Mouse (Mus musculus) thymus, postnatal 36 days (tissue): ENCODE measurements around the gene Stradb.
"Not testable (repeated sequence)": the region's sequence is repeated elsewhere in the genome, so short reads cannot be mapped to it uniquely, and the experiment has no call there.

Source experiments
- DNase-seq, 2 experiments: peaks; one replicate each; pipeline ENCODE4 v3.0.0; 2022; ENCODE audit warnings: mixed read lengths in 2 of 2

Stradb gene

DNA sequence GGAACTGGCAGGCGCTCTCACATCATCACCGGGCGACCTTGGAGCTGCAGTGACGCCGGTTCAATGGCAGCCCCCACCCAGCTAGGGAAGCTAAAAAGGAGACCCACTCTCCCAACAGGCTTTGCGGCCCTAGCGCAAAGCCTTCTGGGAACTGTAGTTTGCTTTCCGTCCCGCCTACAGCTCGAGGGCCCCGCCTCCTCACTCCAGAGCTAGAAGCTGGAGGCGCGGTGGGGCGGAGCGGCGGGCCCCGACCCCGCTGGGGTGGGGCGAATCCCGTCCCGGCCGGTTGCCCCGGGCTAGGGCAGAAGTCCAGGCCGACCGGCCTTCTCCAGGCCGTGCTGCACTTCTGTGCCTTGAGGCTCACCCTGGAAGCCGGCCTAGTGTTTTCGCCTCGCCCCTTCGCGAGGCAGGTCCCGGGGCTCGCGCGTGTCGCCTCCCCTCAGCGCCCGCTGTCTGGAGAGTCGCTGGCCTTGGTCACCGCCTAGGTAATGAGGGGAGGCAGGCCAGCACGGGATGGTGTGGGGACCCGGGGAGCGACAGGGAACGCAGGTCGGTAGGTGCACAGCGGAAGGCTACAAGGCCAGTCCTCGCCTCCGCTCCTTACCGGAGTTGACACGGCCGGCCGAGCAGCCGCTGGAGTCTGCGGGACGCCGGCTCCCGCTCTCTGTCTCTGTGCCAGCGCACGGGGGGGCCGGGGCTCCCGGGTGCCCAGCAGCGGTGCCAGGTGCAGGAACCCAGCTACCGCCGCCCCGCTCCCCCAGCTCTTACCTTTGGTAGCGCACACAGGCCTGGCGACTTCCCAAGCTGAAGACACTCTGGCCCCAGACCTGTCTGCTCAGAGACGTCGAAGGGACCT lies at the start of gene Stradb, which contains the start of gene Trak2:
Gene Stradb (plus strand): TSS at position 157 of the 856 bp plus-strand sequence.
Gene Trak2 (minus strand): TSS at position 65 of the 856 bp plus-strand sequence.
- peak; percentile 94 to 98 for DNase-seq

DNA sequence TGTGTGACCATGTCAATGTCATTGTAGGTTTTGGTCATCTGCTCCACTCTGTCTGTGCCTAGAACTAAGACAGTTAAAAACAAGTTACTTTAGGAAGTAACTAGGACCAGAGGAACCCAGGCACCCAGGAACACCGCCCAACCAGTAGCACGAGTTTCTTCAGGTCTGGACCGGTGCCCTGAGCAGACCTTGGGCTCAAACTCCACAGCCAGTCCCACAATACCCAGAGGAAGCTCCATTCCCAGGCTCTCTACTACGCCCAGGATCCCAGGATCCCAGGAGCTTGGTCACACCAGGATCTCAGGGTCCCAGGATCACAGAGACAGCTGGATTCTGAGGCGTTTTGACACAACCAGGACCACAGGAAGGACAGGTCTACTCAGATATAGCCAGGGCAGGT lies 46.7 kb upstream of the Stradb start:
- no peak for DNase-seq

DNA sequence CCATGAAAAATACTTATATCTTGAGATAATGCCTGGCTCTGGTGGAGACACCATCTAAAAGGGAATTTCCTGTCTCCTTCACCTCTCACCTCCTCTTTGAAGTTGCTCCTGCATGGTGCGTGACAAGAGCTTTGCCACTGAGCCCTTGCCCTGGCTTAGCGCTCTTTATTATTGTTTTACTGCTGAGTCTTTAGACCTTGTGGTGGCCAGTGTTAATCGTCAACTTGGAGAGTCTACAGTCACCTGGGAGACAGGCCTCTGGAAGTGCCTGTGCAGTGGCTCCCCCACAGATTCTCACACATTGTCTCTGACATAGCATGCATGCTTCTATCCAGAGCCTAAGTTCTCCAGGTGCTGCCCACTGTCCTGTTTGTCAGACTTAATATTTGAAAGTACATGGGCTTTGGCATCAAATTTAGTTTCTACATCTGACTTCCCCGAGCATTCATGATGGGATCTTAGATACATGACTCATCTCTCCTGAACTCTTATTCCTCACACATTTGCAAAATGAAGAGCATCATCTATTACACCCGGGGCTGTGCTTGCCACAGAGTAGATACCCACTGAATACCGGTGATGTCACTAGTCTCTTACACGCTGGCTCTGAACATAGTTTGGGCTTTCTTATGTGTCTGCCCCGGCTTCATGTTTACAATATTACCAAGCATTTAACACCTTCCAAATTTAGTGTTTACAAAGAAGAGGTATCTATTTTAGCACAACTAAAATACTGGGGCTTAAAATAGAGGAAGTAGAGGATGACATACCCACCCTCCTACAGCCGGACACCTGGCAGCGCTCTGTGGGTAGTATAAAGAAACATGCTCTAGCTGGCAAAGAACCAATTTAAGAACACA lies 36.3 kb upstream of the Stradb start:
- no peak for DNase-seq

DNA sequence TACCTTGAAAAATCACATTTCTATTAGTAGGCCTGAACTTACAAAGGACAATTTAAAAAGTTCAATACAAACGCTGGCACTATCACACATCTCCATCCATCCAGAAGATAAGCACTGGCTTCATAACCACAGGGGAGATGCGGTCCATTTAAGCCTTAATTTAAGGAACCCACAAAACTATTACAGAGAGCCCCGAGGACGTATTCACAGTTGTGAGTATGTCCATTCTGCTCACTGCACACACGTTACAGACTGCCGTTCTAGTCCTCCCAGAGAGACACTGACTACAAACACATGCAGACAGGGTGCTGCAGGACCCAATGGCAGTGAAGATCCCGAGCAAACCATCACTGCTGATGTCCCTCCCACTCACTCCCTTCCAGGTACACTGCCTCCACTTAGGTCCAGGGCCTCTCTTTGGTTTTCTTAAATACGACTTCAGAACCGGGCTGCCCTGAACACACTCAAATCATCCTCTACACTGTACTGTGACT lies 35.7 kb upstream of the Stradb start:
- DNase-seq, result no peak

DNA sequence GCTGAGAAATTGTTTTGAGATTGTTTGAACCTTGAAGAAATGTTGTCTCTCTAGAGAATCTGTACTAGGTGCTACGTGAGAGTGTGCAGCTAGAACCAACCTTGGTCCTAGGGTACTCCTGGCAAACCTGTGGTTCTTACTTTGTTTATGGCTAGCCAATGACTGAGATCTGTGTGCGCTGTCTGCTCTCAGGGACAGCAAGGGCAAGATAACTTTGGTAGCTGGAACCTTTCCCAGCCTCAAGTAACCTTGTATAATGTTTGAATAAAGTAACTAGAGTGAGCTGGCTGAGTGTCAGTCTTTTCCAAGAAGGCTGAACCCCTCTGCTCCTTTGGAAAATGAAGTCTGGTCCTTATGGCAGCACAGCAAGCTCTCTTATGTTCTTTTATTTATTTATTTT lies 27.8 kb upstream of the Stradb start:
- DNase-seq, result no peak

DNA sequence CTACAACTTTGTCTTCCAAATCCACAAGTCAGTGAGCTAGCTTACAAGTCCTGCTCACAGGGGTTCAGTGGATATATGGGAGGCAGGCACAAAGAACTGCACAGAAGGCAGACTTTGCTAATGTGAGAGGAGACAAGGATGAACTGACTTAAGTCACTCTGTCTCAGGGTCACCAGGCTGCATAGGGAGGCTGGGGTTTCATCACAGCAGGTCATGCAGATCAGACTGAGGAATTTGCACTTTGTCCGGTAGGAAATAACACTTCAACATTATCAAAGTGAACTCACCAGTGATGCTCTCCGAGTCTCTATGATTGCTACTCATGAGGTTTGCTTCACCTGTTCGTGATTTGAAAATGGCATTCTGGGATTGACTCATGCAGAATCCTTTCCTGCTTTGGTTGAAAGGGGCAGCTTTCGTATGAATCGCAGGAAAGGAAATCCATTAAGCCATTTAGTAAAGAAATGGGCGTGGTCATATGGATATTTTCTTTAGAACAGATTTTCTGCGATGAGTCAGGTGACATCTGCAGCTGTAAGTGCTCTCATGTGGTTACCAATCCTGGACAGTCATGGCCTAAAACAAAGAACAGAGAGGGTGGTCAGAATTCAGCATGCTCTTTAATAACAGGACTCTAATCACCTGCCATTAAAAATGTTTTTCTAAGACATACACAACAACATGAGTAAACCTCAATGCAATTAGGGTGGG lies 27.2 kb upstream of the Stradb start:
- DNase-seq, result no peak

DNA sequence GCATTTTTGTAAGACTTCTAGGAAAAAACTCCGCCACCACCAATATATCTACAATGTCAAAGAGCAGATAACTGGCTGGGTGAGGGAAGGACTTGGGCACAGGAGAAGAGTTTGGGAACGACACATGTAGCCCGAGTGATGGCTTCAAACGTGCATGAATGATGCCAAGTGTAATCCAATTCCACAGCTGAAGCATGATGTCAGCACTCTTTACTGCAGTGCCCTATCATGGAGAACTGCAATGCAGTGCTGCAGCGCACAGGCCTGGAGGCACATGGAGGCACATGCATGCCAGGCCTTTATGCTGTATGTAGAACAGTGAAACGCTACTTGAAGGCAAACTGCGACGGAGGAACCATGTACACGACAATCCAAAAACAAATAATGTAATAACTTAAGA lies 26.6 kb upstream of the Stradb start:
- no peak for DNase-seq

DNA sequence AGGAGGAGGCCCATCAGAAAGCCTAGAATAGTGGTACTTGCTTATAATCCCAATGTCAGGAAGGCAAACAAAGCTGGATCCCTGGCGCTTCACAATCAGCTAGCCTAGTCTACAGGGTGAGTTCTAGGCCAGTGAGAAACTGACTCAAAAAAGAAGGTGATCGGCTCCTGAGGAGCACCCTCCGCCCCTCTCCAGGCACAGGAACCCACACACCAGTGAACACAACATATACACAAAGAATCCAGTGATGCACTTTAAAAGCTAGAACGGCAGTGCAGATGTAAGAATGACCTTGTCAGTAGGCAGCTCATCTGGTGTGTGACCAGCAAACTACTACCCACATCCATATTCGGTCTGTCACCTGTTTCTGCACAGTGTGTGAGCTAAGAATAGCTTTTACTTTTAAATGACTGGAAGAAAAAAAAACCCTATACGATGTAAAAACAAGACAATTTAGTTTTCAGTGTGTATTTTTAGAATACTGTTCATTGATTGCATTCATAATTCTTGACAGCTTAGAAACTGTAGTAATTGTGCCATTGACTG lies 23.7 kb upstream of the Stradb start:
- DNase-seq, result no peak

DNA sequence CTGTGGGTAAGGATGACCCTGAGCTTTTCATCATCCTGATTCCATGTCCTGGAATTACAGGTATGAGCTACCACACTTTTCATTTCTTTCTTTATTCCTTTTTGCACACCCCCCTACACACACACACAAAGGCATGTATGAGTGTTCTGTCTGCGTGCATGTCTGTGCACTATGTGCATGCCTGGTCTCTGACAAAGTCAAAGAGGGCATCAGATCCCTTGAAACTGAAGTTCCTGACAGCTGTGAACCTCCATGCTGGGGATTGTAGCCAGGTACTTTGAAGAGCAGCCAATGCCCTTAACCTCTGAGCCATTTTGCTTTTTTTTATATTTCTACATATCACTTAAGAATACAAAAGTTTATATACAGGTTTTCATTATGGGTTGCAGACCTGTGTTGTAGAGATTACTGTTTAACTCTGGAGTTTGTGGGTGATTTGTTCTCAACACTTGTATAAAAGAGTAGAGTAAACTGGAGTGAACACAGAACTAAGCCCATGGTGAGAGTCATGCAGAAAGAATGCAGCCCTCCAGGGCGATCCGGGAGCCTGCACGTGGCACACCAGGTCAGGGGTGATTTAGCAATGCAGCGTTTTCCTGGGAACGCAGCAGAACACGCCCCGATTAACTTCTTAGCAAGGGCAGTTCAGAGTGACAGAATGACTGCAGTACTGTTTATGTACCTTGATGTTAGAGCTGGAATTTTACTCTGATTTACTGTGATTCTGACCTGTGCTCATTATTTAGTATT lies 22.2 kb upstream of the Stradb start:
- no peak for DNase-seq

DNA sequence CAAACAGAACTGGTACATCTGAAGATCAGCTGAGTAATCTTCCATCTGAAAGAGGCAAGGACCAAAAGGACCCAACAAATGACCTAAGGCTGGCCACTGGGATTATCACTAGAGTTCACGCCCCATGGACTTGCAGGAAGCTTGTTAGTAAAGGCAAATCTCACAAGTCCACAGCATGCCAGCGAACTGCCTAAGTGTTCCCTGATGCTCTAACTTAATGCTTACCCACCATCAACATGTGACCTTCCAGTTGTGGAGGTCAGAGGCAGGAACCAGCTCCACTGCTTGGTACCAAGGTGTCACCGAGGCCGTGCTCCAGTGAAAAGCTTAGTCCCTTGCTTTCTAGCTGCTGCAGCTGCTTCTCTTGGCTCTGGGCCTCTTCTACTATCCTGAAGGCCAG lies 21.5 kb upstream of the Stradb start:
- no peak for DNase-seq

DNA sequence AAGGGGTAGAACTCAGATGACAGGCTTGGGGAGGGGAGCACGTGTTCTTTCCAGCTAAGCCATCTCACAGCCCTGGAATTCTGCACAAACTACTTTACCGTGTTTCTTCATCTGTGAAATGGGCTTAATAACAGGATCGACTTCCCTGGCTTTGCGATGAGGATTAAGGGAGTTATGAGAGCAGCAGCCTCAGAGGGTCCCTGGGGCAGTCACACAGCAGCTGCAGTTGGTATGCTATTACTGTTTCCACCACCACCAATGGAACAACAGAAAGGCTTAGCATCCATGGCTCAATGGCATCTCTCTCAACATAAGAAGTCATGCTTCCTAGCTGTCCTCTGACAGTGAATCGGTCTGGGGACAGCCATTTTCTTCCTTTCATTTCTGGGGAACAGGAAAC lies 20.8 kb upstream of the Stradb start:
- no peak for DNase-seq

DNA sequence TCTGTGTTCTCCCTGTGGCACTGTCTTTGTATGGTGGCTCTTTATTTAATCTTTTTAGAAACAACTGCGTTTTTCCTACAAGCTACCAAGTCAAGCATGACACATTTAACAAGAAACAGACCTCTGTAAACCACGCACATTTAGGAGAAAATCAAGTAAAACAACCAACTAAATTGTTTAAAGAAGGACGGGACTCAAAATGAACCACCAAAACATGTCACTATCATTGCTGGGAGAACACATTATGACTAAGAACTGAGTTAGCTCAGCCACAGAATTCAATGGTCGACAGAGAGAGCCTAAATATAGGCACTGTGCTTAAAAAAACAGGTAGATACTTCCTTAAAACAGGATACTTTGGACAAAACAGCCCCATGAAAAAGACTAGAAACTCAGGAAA lies 20.3 kb upstream of the Stradb start:
- DNase-seq, result no peak

DNA sequence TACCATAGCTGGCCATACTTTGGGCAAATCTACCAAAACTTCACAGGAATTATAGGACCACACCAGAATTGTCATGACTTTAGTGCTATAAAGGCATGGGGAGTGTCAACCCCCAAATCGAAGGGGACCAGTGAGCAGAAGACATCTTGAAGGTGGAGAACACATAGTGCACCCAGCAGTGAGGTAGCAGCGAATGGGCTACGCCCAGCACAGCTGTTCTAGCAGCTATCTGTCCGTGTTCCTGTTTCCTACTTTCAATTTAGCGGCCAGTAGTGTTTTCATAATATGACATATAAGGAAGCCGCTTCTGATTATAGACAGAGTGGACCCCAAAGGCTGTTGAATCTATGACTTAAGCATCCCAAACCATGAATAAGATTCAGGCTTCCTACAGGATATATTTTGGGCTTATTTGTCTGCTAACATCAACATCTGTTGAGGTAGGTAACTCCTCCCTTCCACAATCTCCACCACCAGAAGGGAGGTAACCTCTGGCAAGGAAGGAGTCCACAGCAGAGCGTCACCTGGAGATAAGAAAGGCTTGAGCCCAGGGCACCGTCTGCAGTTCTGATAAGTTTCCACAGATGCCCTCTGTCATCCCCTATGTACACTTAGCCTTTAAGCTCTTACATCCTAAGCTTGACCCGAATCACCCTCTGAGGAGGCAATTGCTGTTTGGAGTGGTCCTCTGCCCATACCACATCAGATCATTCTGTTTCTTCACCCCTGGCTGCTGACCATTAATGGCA lies 19.5 kb upstream of the Stradb start:
- peak; percentile 22 to 31 for DNase-seq

DNA sequence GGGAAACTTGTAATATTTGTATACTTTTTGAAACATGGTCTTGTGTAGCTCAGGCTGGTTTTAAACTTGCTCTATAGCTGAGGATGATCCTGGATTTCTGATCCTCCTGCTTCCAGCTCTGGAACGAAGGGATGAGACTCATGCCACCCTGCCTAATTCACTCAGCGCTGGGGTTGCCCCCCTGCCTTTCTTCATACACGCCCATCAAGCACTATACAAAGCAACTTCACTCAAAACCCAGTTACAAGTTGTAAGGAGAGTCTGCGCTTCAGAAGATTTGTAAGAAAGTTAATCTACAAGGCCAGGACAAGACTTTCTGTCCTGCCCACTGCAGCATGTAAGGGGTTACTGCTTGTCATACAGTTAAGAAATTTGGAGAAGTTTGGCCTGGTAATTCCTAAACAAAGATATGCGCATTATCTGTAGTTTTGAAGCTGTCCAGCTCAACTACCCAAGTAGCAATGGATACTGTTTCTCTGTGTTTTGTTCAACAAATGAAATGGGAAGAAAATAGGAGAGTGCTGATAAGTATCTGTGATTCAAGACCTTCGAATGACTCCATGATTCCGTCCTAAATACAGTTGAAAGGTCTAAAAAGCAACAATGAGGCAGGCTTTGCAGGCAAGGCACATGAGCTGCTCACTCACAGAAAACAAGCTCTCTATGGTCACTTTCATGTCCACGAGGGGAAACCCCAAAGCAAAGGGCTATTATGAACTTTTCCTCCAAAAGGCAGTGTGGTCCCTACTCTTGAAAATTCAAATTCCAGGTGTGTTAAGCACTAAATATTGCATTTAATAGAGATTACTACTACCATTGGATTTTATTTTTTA lies 18.5 kb upstream of the Stradb start:
- DNase-seq, result no peak

DNA sequence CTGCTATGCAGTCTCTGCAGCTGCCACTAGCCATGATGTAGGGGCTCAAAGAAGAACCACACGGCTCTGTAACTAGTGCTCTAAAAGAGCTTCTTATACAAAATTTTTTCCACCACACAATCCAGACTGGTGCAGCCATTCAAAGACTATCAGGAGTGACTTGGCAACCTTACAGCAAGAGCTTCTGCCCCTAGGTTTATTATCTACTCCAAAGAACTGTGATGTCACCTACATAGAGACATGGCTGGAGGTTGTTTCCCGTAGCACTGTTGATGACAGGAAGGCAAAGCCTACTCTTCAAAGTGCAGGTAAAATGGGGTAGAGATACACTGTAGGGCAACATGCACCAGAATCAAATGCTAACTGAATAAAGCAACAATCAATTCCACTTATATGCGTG lies 17.6 kb upstream of the Stradb start:
- no peak for DNase-seq

DNA sequence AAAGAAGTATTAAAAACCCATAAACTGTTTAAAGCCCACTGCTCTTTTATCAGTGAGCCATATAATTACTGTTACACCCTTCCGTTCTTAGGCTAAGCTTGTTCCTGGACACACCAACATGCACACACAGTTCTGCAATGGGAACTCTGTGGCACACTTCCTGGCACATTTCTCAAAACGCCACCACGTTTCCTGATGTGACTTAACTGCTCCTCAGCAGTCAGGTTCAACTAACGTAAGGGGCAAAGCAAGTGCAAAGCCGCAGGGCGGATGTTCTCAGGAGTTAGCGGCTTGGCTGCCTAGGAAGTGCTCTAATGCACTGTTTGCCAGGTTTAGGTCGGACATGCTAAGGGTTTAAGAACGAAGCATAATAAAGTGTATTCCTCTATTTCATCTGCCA lies 17.1 kb upstream of the Stradb start:
- peak; percentile 68 to 78 for DNase-seq

DNA sequence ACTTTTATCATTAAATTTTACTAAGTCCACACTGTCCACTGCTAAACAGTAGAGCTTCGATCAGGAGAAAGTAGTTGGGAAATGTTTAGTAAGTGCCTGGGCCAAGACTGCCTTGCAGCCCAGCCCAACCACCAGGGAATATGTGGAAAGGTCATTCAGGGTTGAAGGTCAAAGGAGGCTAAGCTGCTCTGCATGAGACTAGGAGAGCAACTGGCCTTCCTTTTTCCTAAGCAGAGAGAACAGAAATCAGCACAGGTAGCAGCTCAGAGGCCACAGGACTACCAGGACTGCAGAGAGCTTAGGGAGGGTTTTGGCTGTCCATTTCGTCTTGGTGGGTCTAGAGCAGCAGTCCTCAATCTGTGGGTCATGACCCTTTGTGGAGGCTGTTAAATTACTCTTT lies 15.4 kb upstream of the Stradb start:
- DNase-seq, result no peak

DNA sequence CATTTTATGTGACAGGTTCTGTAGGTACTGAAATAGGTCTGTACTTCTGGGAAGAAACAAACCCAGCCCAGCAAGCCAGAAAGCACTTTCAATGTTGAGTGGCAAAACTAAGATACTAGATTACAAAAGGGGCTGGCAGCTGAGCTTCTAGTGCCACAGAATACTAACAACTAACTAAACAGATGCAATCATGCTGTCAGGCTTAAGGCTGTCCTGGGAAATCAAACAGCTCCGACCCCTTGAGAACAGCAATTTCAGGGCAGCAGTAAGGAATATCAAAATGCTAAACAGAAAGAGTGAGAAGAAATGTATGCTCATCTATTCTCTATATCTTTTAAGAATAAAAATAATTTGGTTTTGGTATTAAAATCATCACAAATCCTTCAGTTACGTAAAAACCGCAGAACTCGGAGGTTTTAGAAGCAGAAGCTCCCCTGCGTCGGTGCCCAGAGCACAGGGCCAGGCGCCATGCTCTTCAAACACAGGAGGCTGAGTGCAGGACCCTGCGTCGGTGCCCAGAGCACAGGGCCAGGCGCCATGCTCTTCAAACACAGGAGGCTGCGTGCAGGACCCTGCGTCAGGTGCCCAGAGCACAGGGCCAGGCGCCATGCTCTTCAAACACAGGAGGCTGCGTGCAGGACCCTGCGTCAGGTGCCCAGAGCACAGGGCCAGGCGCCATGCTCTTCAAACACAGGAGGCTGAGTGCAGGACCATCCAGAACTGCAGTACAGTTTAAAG lies 14.4 kb upstream of the Stradb start:
- not testable (repeated sequence) for DNase-seq

DNA sequence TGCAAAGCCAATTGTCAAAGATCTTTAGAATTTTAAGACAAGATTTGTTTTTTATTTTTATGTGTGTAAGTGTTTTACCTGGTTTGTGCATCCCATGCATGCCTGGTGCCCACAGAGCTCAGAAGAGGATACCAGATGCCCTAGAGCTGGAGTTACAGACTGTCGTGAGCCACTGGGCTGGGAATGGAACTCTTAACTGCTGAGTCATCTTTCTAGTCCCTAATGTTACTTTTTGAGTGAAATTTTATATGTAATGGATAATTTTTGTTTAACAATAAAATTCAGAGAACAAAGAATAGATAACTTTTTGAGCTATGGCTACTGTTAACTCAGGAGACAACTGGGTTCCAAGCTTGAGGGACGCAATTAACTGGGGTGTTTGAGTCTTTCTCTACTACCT lies 13.6 kb upstream of the Stradb start:
- DNase-seq, result no peak
